Mouse (Mus musculus) MEL (cell line): Measurements from ENCODE around the gene Stim1. TPM values are rescaled to one million over a fixed set of nuclear protein-coding genes. Genes with fewer than 3 reads are reported as not detected.

Experiments
- DNase-seq: peaks from one replicate; pipeline ENCODE4 v3.0.0; 2011; ENCODE audit warnings: low read depth, low spot score
- H3K27ac ChIP-seq: 2 replicates; pipeline ENCODE4 v1.5.1; 2012; ENCODE audit warnings: low read depth, mild to moderate bottlenecking, control low read depth, low read length, moderate library complexity; ENCODE audit not compliant: control insufficient read depth
- H3K27me3 ChIP-seq, 2 experiments: fragments of 150-350 bp in 1 of 2; sonication (generic) in 1 of 2; 2 replicates each; pipeline ENCODE4 v1.6.1; 2012; ENCODE audit warnings: low read length in 2 of 2, mild to moderate bottlenecking in 2 of 2, improper control_type of control experiment in 1 of 2, moderate library complexity in 1 of 2; ENCODE audit not compliant: insufficient read depth in 2 of 2, control insufficient read depth in 1 of 2
- H3K36me3 ChIP-seq, 2 experiments: 2 replicates each; pipeline ENCODE4 v1.6.1; 2012 to 2014; ENCODE audit warnings: low read length in 2 of 2, improper control_type of control experiment in 1 of 2, inconsistent platforms in 1 of 2, mild to moderate bottlenecking in 1 of 2; ENCODE audit not compliant: insufficient read depth in 2 of 2, control insufficient read depth in 1 of 2
- H3K4me1 ChIP-seq, 2 experiments: fragments of 150-350 bp in 1 of 2; sonication (generic) in 1 of 2; 2 replicates each; pipeline ENCODE4 v1.6.1; 2012; ENCODE audit warnings: low read length in 2 of 2, improper control_type of control experiment in 1 of 2, mild to moderate bottlenecking in 1 of 2; ENCODE audit not compliant: insufficient read depth in 2 of 2, control insufficient read depth in 1 of 2
- H3K4me3 ChIP-seq, 2 experiments: fragments of 150-350 bp in 1 of 2; sonication (generic) in 1 of 2; 2 replicates each; pipeline ENCODE4 v1.5.1; 2012; ENCODE audit warnings: low read depth in 2 of 2, low read length in 2 of 2, mild to moderate bottlenecking in 2 of 2, moderate library complexity in 2 of 2, control low read depth in 1 of 2, improper control_type of control experiment in 1 of 2; ENCODE audit not compliant: control insufficient read depth in 1 of 2, insufficient read depth in 1 of 2
- H3K79me2 ChIP-seq: 2 replicates; pipeline ENCODE4 v1.6.1; 2012; ENCODE audit warnings: mild to moderate bottlenecking, low read length, moderate library complexity; ENCODE audit not compliant: control insufficient read depth, poor library complexity, insufficient read depth
- H3K9ac ChIP-seq: 2 replicates; pipeline ENCODE4 v1.6.1; 2012; ENCODE audit warnings: low read depth, mild to moderate bottlenecking, control low read depth, low read length, moderate library complexity; ENCODE audit not compliant: control insufficient read depth, poor library complexity, severe bottlenecking
- H3K9me3 ChIP-seq: fragments of 150-350 bp; sonication (generic); replicated peaks from 2 replicates; pipeline ENCODE4 v1.6.1; 2012; ENCODE audit warnings: mild to moderate bottlenecking, low read length, improper control_type of control experiment, moderate library complexity; ENCODE audit not compliant: insufficient read depth
- BHLHE40 ChIP-seq: IDR thresholded peaks from 2 replicates; pipeline ENCODE4 v1.6.1; 2012; ENCODE audit warnings: low read depth, mild to moderate bottlenecking, inconsistent platforms, low read length, improper control_type of control experiment, borderline replicate concordance
- EP300 ChIP-seq, 2 experiments: IDR thresholded peaks; 2 replicates each; pipeline ENCODE4 v1.6.1; 2011; ENCODE audit warnings: improper control_type of control experiment in 2 of 2, low read length in 2 of 2, low read depth in 1 of 2, mild to moderate bottlenecking in 1 of 2
- ETS1 ChIP-seq: IDR thresholded peaks from 2 replicates; pipeline ENCODE4 v1.6.1; 2012; ENCODE audit warnings: low read depth, mild to moderate bottlenecking, inconsistent platforms, low read length, improper control_type of control experiment, moderate library complexity
- GABPA ChIP-seq: IDR thresholded peaks from 2 replicates; pipeline ENCODE4 v1.6.1; 2012; ENCODE audit warnings: low read depth, mild to moderate bottlenecking, inconsistent platforms, low read length, improper control_type of control experiment, moderate library complexity
- HCFC1 ChIP-seq: IDR thresholded peaks from 2 replicates; pipeline ENCODE4 v1.6.1; 2012; ENCODE audit warnings: low read depth, mild to moderate bottlenecking, inconsistent platforms, low read length, improper control_type of control experiment, moderate library complexity
- KAT2A ChIP-seq: conservative IDR thresholded peaks from 2 replicates; pipeline ENCODE4 v1.6.1; 2012; ENCODE audit warnings: low read depth, low read length, improper control_type of control experiment, inconsistent platforms
- MAX ChIP-seq: IDR thresholded peaks from 2 replicates; pipeline ENCODE4 v1.6.1; 2011; ENCODE audit warnings: low read length, improper control_type of control experiment
- MAZ ChIP-seq: IDR thresholded peaks from 2 replicates; pipeline ENCODE4 v1.6.1; 2012; ENCODE audit warnings: low read depth, mild to moderate bottlenecking, inconsistent platforms, low read length, improper control_type of control experiment
- MEF2A ChIP-seq: IDR thresholded peaks from 2 replicates; pipeline ENCODE4 v1.6.1; 2014; ENCODE audit warnings: low read depth, mild to moderate bottlenecking, inconsistent platforms, low read length, improper control_type of control experiment; ENCODE audit not compliant: poor library complexity, insufficient replicate concordance, severe bottlenecking; ENCODE audit errors: extremely low read depth
- POLR2A ChIP-seq, 2 experiments: IDR thresholded peaks; 2 replicates each; pipeline ENCODE4 v1.6.1; 2011 to 2012; ENCODE audit warnings: low read length in 2 of 2, mild to moderate bottlenecking in 2 of 2, control low read depth in 1 of 2, improper control_type of control experiment in 1 of 2, low read depth in 1 of 2, moderate library complexity in 1 of 2; ENCODE audit not compliant: control insufficient read depth in 1 of 2, insufficient read depth in 1 of 2, poor library complexity in 1 of 2
- POLR2AphosphoS5 ChIP-seq: IDR thresholded peaks from 2 replicates; pipeline ENCODE4 v1.6.1; 2012; ENCODE audit warnings: low read depth, borderline replicate concordance, mild to moderate bottlenecking, inconsistent platforms, low read length, moderate library complexity, mixed read lengths
- SIN3A ChIP-seq: IDR thresholded peaks from 2 replicates; pipeline ENCODE4 v1.6.1; 2012; ENCODE audit warnings: low read length, improper control_type of control experiment, inconsistent platforms
- TBP ChIP-seq: IDR thresholded peaks from 2 replicates; pipeline ENCODE4 v1.8.0; 2011; ENCODE audit warnings: low read depth, low read length, improper control_type of control experiment
- TCF12 ChIP-seq: IDR thresholded peaks from 2 replicates; pipeline ENCODE4 v1.6.1; 2014; ENCODE audit warnings: low read depth, mild to moderate bottlenecking, inconsistent platforms, low read length, improper control_type of control experiment, moderate library complexity
- USF1 ChIP-seq: IDR thresholded peaks from 2 replicates; pipeline ENCODE4 v1.6.1; 2014; ENCODE audit warnings: low read depth, mild to moderate bottlenecking, inconsistent platforms, low read length, improper control_type of control experiment, moderate library complexity
- ZC3H11A ChIP-seq: IDR thresholded peaks from 2 replicates; pipeline ENCODE4 v1.6.1; 2012; ENCODE audit warnings: low read depth, mild to moderate bottlenecking, inconsistent platforms, low read length, improper control_type of control experiment
- ZKSCAN1 ChIP-seq: IDR thresholded peaks from 2 replicates; pipeline ENCODE4 v1.6.1; 2012; ENCODE audit warnings: low read depth, mild to moderate bottlenecking, inconsistent platforms, low read length, improper control_type of control experiment, moderate library complexity
- ZMIZ1 ChIP-seq: IDR thresholded peaks from 2 replicates; pipeline ENCODE4 v1.6.1; 2012; ENCODE audit warnings: low read depth, mild to moderate bottlenecking, inconsistent platforms, low read length, improper control_type of control experiment, moderate library complexity
- polyA plus RNA-seq, 2 experiments: library from polyadenylated mRNA; stranded (reverse) in 1 of 2; unstranded in 1 of 2; fragments of >175 nt in 1 of 2; fragments of >200 nt in 1 of 2; gene quantifications; 2 replicates each; pipeline versions ENCODE4 v1.2.1 to v1.2.4; 2012; ENCODE audit warnings: low replicate concordance in 2 of 2, low read depth in 1 of 2; ENCODE audit not compliant: insufficient read length in 2 of 2, insufficient read depth in 1 of 2, missing spikeins in 1 of 2
- total RNA-seq: library from RNA; depleted of rRNA; stranded (reverse); fragments of 300-350 nt; gene quantifications from 2 replicates; pipeline ENCODE4 v1.2.3, GENCODE M21; 2012

Gene Stim1
- total and polyA plus RNA-seq, 3 experiments: 26.1 to 65.0 TPM; not detected in 1

DNA sequence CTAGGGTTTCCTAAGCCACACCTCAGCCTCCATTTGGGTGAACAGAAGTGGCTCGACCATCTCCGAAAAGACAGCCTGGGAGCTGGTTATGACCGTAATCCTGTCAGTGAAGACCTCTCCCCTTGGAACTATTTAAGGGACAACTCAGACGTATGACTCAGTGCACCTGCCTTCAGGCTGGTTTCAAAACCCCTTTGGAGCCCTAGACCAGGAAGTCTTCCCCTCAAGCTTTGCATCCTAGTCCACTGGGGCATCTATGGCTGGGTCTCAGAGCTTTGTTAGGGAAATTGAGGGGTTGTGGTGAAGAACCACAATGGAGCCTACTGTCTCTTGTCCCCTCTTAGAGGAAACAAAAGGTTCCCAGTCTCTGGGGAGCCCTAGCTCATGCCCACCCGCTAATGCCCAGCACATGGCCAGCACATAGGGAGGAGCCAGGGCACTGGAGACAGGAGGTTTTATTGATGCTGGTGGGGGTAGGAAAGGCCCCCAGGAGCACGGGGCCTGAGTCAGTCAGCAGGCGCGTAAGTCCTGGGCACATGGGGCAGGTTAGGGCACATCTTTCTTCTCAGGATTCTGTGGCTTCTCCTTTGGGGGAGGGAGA lies 28.8 kb upstream of the Stim1 start:
- H3K4me1 ChIP-seq: peaks cover 16 to 27% of the 10 kb centered on the region in 2 experiments
- H3K9ac ChIP-seq: no peak overlapping the region
- H3K4me3 ChIP-seq: no peak overlapping the region
- H3K36me3 ChIP-seq: peaks cover 5 to 27% of the 10 kb centered on the region in 2 experiments
- H3K9me3 ChIP-seq: no peaks in the 10 kb centered on the region
- H3K27ac ChIP-seq: no peak overlapping the region
- DNase-seq: no peak
- TF ChIP-seq ZC3H11A: no peak
- TF ChIP-seq BHLHE40: no peak
- TF ChIP-seq ZMIZ1: 0 out of 2 replicates have a peak, but pooled peaks have one; percentile 52
- TF ChIP-seq MAX: no peak
- no peak for TF ChIP-seq ZKSCAN1
- no peak for TF ChIP-seq KAT2A
- TF ChIP-seq SIN3A: no peak
- H3K27me3 ChIP-seq: no peaks in the 10 kb centered on the region
- H3K79me2 ChIP-seq: peaks cover 16% of the 10 kb centered on the region

- no peak for DNase-seq
- Histone ChIP-seq H3K9me3 (no peaks in the 10 kb centered on the region), H3K4me1 (peaks cover 23 to 35% of the 10 kb centered on the region in 2 experiments), H3K27me3 (no peaks in the 10 kb centered on the region), H3K79me2 (peaks cover 20% of the 10 kb centered on the region), H3K27ac (no peak overlapping the region), H3K9ac (no peak overlapping the region), H3K4me3 (no peak overlapping the region), H3K36me3 (peaks cover 5 to 34% of the 10 kb centered on the region in 2 experiments)
- TF ChIP-seq USF1 (no peak), ETS1 (no peak), GABPA (no peak), TBP (no peak), MEF2A (no peak), TCF12 (no peak), POLR2AphosphoS5 (no peak), EP300 (IDR thresholded peaks at IDR 0.05; ENCODE audit: low read depth in 1 of 2, low read length in 2 of 2) (no peak), MAZ (no peak), ZMIZ1 (no peak), SIN3A (no peak), HCFC1 (no peak), KAT2A (no peak), POLR2A (IDR thresholded peaks at IDR 0.05; ENCODE audit: control insufficient read depth in 1 of 2, insufficient read depth in 1 of 2, low read depth in 1 of 2, low read length in 2 of 2, poor library complexity in 1 of 2) (no peak)
Observed at GRCm38 (mm10) chr7:102239591-102239990, 28.0 kb upstream of the Stim1 start.
